Comparison of ENCODE assay signal across 18 mouse cellular contexts in the genomic region with DNA sequence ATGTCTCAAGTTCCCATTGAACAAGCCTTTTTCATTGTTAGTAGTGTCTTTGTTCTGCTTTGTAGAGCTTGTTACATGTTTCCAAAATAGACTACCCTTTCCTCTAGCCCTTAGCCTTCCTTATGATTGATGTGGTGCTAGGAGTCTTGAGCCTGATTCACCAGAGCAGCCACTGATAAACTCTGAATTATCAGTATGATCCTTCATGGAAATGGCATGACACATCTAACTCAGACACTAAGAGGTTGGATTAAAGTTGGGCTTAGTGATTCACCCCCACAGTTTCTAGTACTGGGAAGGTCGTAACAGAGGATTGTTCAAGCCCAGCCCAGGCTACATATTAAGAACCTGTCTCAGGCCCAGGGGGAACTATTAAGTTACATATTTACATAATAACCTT.
"Had no signal": no experiment of that assay in that cellular context is flagged by ENCODE, and none has a peak within 500 bp of the region (broad histone marks: within the 10 kb centered on the region; RNA-seq: fewer than 3 reads in every experiment).

No protein-coding gene starts in this region.

- H3K9me3 ChIP-seq: midbrain, embryonic 10.5 days; midbrain, embryonic 13.5 days; midbrain, embryonic 15.5 days; neural tube, embryonic 13.5 days; neural tube, embryonic 15.5 days had no signal

- H3K9ac ChIP-seq: lung, embryonic 14.5 days; midbrain, embryonic 13.5 days; midbrain, embryonic 15.5 days; neural tube, embryonic 13.5 days; neural tube, embryonic 15.5 days had no signal

- H3K27ac ChIP-seq: midbrain, embryonic 10.5 days; midbrain, embryonic 13.5 days; midbrain, embryonic 15.5 days; neural tube, embryonic 13.5 days; neural tube, embryonic 15.5 days had no signal

- H3K4me2 ChIP-seq: lung, embryonic 14.5 days; midbrain, embryonic 13.5 days; midbrain, embryonic 15.5 days; neural tube, embryonic 13.5 days; neural tube, embryonic 15.5 days had no signal

- H3K27me3 ChIP-seq: midbrain, embryonic 13.5 days; midbrain, embryonic 15.5 days; neural tube, embryonic 13.5 days; neural tube, embryonic 15.5 days had no signal

- H3K4me3 ChIP-seq: midbrain, embryonic 10.5 days; midbrain, embryonic 13.5 days; midbrain, embryonic 15.5 days; myocyte; neural tube, embryonic 13.5 days; neural tube, embryonic 15.5 days had no signal

- ATAC-seq: midbrain, embryonic 13.5 days; midbrain, embryonic 15.5 days had no signal

- DNase-seq: lung, adult 18-20 months; lung, embryonic 14.5 days; lung, postnatal 10 days; lung, postnatal 4 days; retina, postnatal 1 day; right cerebral cortex, adult 18-20 months; right cerebral cortex, postnatal 25 days; right cerebral cortex, postnatal 4 days; spleen, adult 18-20 months; thymus, adult 18-20 months; thymus, postnatal 14 days; thymus, postnatal 36 days had no signal

- H3K4me1 ChIP-seq: midbrain, embryonic 10.5 days; midbrain, embryonic 13.5 days; midbrain, embryonic 15.5 days; neural tube, embryonic 13.5 days; neural tube, embryonic 15.5 days had no signal
